ENCODE assay signal across 8 mouse cellular contexts in genomic region chr11:68544554-68544953, GRCm38 (mm10). TPM values are rescaled to one million over a fixed set of nuclear protein-coding genes. Genes with fewer than 3 reads are reported as not detected.
DNase-seq lines count a peak whose midpoint lies in the region; TF ChIP-seq lines count a peak whose summit lies in the region.

No protein-coding gene starts in this region.

- H3K4me1 ChIP-seq in testis, adult 2 months (ENCODE audit: control insufficient read depth, insufficient read depth, low read length): peaks cover 3% of the 10 kb centered on the region; the same call in 1 of the 2 replicates

- no peak overlapping the region for H3K4me3 ChIP-seq in testis, adult 2 months (ENCODE audit: control insufficient read depth, low read depth, low read length)

- no peaks in the 10 kb centered on the region for H3K36me3 ChIP-seq in testis, adult 2 months (ENCODE audit: control insufficient read depth, insufficient read depth, low read length)

- H3K27ac ChIP-seq in testis, adult 2 months (ENCODE audit: control insufficient read depth, insufficient read depth, low read depth, low read length): no peak overlapping the region

- no peak for TF ChIP-seq POLR2A in testis, adult 2 months (IDR thresholded peaks at IDR 0.05; ENCODE audit: control insufficient read depth, low read depth, low read length)

- DNase-seq in cerebellum, postnatal 14 days: peak; percentile 47 to 54
- DNase-seq in cerebellum, adult 9-11 months: no peak
- no peak for DNase-seq in testis, postnatal 14 days (ENCODE audit: low spot score)
- peak; percentile 54 to 66 for DNase-seq in kidney, postnatal 25 days
- DNase-seq in spleen, adult 12 weeks (ENCODE audit: low spot score): no peak
- DNase-seq in thymus, postnatal 0 days (ENCODE audit: low spot score): no peak
- DNase-seq in thymus, postnatal 36 days: no peak

- no peaks in the 10 kb centered on the region for H3K27me3 ChIP-seq in testis, adult 2 months (ENCODE audit: control insufficient read depth, insufficient read depth, low read length)

- peak; percentile 23; the same call in 1 of the 2 replicates for TF ChIP-seq CTCF in testis, adult 2 months (IDR thresholded peaks at IDR 0.05; ENCODE audit: control insufficient read depth, insufficient read depth, insufficient replicate concordance, low read depth, low read length)

RNA-seq across cellular contexts. Expression of gene Mfsd6l, which starts 11.4 kb away (rescaled TPM):
- polyA plus RNA-seq in testis, adult 2 months (2012; rRNA removed): 7.9 and 9.2 TPM in 2 replicates
- 0.26 and 0.27 TPM in 2 replicates for polyA plus RNA-seq in thymus, postnatal 0 days (2015; fragmentation: Nextera tagmentation; extraction: Ambion mirVana)

RNA-seq across cellular contexts. Expression of gene Pik3r6, which starts 41.7 kb away (rescaled TPM):
- polyA plus RNA-seq in testis, adult 2 months (2012; rRNA removed): 5.4 and 5.8 TPM in 2 replicates
- polyA plus RNA-seq in thymus, postnatal 0 days (2015; fragmentation: Nextera tagmentation; extraction: Ambion mirVana): 1.3 and 1.6 TPM in 2 replicates

RNA-seq across cellular contexts. Expression of gene Ccdc42, which starts 42.3 kb away (rescaled TPM):
- polyA plus RNA-seq in testis, adult 2 months (2012; rRNA removed): 79.1 and 87.0 TPM in 2 replicates
- 0.21 and 0.45 TPM in 2 replicates for polyA plus RNA-seq in thymus, postnatal 0 days (2015; fragmentation: Nextera tagmentation; extraction: Ambion mirVana)

Comparison
In these comparisons a context has a peak if more than half of its experiments do, and no peak if none do; other contexts are left out.
1. DNase-seq: peak in cerebellum, postnatal 14 days (2 of 2) and kidney, postnatal 25 days (2 of 2); none in cerebellum, adult 9-11 months (single experiment), testis, postnatal 14 days (single experiment), spleen, adult 12 weeks (single experiment), thymus, postnatal 0 days (single experiment) and thymus, postnatal 36 days (0 of 2).
2. RNA of gene Ccdc42, which starts 42.3 kb away (polyA plus RNA-seq): 79.1 to 87.0 TPM in testis, adult 2 months; 0.21 to 0.45 TPM in thymus, postnatal 0 days; every median in the first group is over 10 times any median in the second.